Mouse (Mus musculus) testis, adult 2 months (tissue): ENCODE data around the gene Scube2.

Experiments used
- CTCF ChIP-seq: fragments of 200-500 bp; IDR thresholded peaks from 2 replicates; pipeline ENCODE4 v1.5.1; 2012; ENCODE audit warnings: low read depth, mild to moderate bottlenecking, inconsistent platforms, low read length, moderate library complexity; ENCODE audit not compliant: control insufficient read depth, insufficient read depth, insufficient replicate concordance
- POLR2A ChIP-seq: fragments of 200-500 bp; IDR thresholded peaks from 2 replicates; pipeline ENCODE4 v1.6.1; 2012; ENCODE audit warnings: low read depth, mild to moderate bottlenecking, inconsistent platforms, low read length, moderate library complexity; ENCODE audit not compliant: control insufficient read depth

DNA sequence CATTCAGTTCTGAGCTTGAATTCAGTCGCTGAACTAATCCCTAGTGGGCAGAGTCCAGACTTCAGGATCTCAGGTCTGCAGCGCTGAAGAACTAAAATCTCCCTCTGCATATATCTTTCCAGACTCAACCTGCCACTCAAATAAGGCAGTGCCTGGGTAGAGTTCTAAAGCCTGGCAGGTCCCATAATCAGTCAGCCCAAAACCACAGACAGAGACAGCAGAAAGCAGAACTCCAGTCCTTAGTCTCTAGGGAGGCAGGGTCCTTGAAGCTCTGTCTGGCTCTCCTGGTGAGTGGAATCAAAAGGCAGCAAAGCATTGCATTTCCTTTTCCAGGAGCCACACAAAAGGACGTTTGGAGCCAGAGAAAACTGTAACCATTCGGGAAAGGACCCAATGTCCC, 1.9 kb downstream of the Scube2 start:
- no peak for TF ChIP-seq CTCF
- no peak for TF ChIP-seq POLR2A
